7 mouse cellular contexts compared by ENCODE assay signal in the genomic region with DNA sequence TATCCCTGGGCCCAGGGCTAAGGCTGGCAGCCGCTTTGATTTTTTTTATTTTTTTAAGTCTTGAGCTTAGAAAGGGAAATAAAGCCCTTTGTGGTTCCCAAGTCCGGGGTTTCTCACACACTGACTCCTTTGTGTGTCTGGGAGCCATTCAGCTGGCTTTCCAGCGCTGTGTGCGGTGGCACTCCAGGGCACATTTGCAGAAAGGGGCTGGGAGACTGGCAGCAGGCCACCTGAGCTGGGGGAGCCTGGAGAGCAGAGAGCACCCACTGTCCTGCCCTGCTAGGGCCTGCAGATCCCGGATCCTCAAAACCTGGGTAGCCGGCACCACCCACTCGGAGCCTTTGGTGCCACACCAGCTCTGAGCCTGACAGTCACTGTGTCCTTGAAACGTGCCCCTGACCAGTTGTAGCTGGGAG. TPM values are rescaled to one million over a fixed set of nuclear protein-coding genes. Genes with fewer than 3 reads are reported as not detected.
DNase-seq lines count a peak whose midpoint lies in the region; ATAC-seq lines count a peak whose summit lies in the region.

No protein-coding gene starts in this region.

- no peaks in the 10 kb centered on the region for H3K9me3 ChIP-seq in forebrain, embryonic 13.5 days (replicated peaks)
- no peaks in the 10 kb centered on the region for H3K9me3 ChIP-seq in intestine, embryonic 15.5 days
- no peaks in the 10 kb centered on the region for H3K9me3 ChIP-seq in limb, embryonic 12.5 days
- no peaks in the 10 kb centered on the region for H3K9me3 ChIP-seq in stomach, embryonic 14.5 days (ENCODE audit: control insufficient read depth, low read depth, low read length)

- ATAC-seq in forebrain, embryonic 13.5 days, result peak; percentile 62
- peak; percentile 7; the same call in 1 of the 2 replicates for ATAC-seq in intestine, embryonic 15.5 days
- ATAC-seq in limb, embryonic 12.5 days (ENCODE audit: insufficient number of reproducible peaks, insufficient read depth, low FRiP score, low TSS enrichment, low read depth), result no peak
- ATAC-seq in stomach, embryonic 14.5 days (ENCODE audit: insufficient number of reproducible peaks, insufficient read depth, low FRiP score, low read depth), result no peak

- peak overlapping the region; percentile 91 for H3K27ac ChIP-seq in forebrain, embryonic 13.5 days
- peak overlapping the region; percentile 78 for H3K27ac ChIP-seq in intestine, embryonic 15.5 days
- H3K27ac ChIP-seq in limb, embryonic 12.5 days, result peak overlapping the region; percentile 75
- H3K27ac ChIP-seq in stomach, embryonic 14.5 days (ENCODE audit: low read length), result peak overlapping the region; percentile 72

- H3K36me3 ChIP-seq in forebrain, embryonic 13.5 days (ENCODE audit: poor library complexity, severe bottlenecking), result 0 out of 2 replicates have a peak, but pooled peaks cover 5% of the 10 kb centered on the region
- H3K36me3 ChIP-seq in intestine, embryonic 15.5 days, result no peaks in the 10 kb centered on the region
- H3K36me3 ChIP-seq in limb, embryonic 12.5 days, result no peaks in the 10 kb centered on the region
- H3K36me3 ChIP-seq in stomach, embryonic 14.5 days (ENCODE audit: control insufficient read depth, insufficient read depth, low read length), result no peaks in the 10 kb centered on the region

- peak; percentile 26 for DNase-seq in ovary, postnatal 10 days (ENCODE audit: low spot score)
- DNase-seq in ovary, postnatal 14 days (ENCODE audit: low spot score), result no peak
- no peak for DNase-seq in urinary bladder, postnatal 10 days (ENCODE audit: low spot score)

- H3K4me1 ChIP-seq in forebrain, embryonic 13.5 days, result peaks cover 91% of the 10 kb centered on the region
- peaks cover 71% of the 10 kb centered on the region for H3K4me1 ChIP-seq in intestine, embryonic 15.5 days (replicated peaks)
- H3K4me1 ChIP-seq in limb, embryonic 12.5 days (replicated peaks), result peaks cover 64% of the 10 kb centered on the region
- H3K4me1 ChIP-seq in stomach, embryonic 14.5 days (ENCODE audit: control insufficient read depth, insufficient read depth, low read length), result peaks cover 57% of the 10 kb centered on the region

- no peaks in the 10 kb centered on the region for H3K27me3 ChIP-seq in forebrain, embryonic 13.5 days
- no peaks in the 10 kb centered on the region for H3K27me3 ChIP-seq in intestine, embryonic 15.5 days (replicated peaks)
- no peaks in the 10 kb centered on the region for H3K27me3 ChIP-seq in limb, embryonic 12.5 days
- H3K27me3 ChIP-seq in stomach, embryonic 14.5 days (ENCODE audit: control insufficient read depth, insufficient read depth, low read length), result no peaks in the 10 kb centered on the region

- WGBS in forebrain, embryonic 13.5 days, result 10% methylated on average over 8 of the region's 8 CpGs
- 67% methylated on average over 8 of the region's 8 CpGs for WGBS in intestine, embryonic 15.5 days
- WGBS in limb, embryonic 12.5 days, result 71% methylated on average over 8 of the region's 8 CpGs
- 60% methylated on average over 8 of the region's 8 CpGs for WGBS in stomach, embryonic 14.5 days

- H3K9ac ChIP-seq in forebrain, embryonic 13.5 days, result peak overlapping the region; percentile 53
- no peak overlapping the region for H3K9ac ChIP-seq in intestine, embryonic 15.5 days
- H3K9ac ChIP-seq in limb, embryonic 12.5 days (replicated peaks), result peak overlapping the region; percentile 23; the same call in 1 of the 2 replicates
- no peak overlapping the region for H3K9ac ChIP-seq in stomach, embryonic 14.5 days (replicated peaks; ENCODE audit: low read depth, low read length)

- H3K4me2 ChIP-seq in forebrain, embryonic 13.5 days, result peak overlapping the region; percentile 44
- H3K4me2 ChIP-seq in intestine, embryonic 15.5 days (replicated peaks), result peak overlapping the region; percentile 32
- H3K4me2 ChIP-seq in limb, embryonic 12.5 days, result no peak overlapping the region
- 0 out of 2 replicates have a peak overlapping the region, but pooled peaks have one; percentile 12 for H3K4me2 ChIP-seq in stomach, embryonic 14.5 days (replicated peaks; ENCODE audit: low read depth, low read length)

- H3K4me3 ChIP-seq in forebrain, embryonic 13.5 days, result no peak overlapping the region
- no peak overlapping the region for H3K4me3 ChIP-seq in intestine, embryonic 15.5 days (replicated peaks)
- no peak overlapping the region for H3K4me3 ChIP-seq in limb, embryonic 12.5 days (replicated peaks)
- H3K4me3 ChIP-seq in stomach, embryonic 14.5 days (ENCODE audit: low read depth, low read length), result no peak overlapping the region

RNA-seq across cellular contexts. Expression of gene Gramd4, which starts 28.8 kb away (rescaled TPM):
- polyA plus RNA-seq in forebrain, embryonic 13.5 days (2015; fragmentation: Nextera tagmentation; extraction: Ambion mirVana), result 30.1 and 31.6 TPM in 2 replicates
- polyA plus RNA-seq in intestine, embryonic 15.5 days (2015; fragmentation: Nextera tagmentation; extraction: Ambion mirVana), result 12.4 and 13.6 TPM in 2 replicates
- polyA plus RNA-seq in limb, embryonic 12.5 days (2016; fragmentation: Nextera tagmentation; extraction: Ambion mirVana), result 19.2 and 20.0 TPM in 2 replicates
- polyA plus RNA-seq in stomach, embryonic 14.5 days (2014; fragmentation: Nextera tagmentation; extraction: Ambion mirVana), result 7.2 and 7.6 TPM in 2 replicates

RNA-seq across cellular contexts. Expression of gene Celsr1, which starts 52.7 kb away (rescaled TPM):
- polyA plus RNA-seq in forebrain, embryonic 13.5 days (2015; fragmentation: Nextera tagmentation; extraction: Ambion mirVana), result 6.6 and 7.1 TPM in 2 replicates
- 1.1 TPM in 2 replicates for polyA plus RNA-seq in intestine, embryonic 15.5 days (2015; fragmentation: Nextera tagmentation; extraction: Ambion mirVana)
- 1.9 TPM in 2 replicates for polyA plus RNA-seq in limb, embryonic 12.5 days (2016; fragmentation: Nextera tagmentation; extraction: Ambion mirVana)
- 6.8 and 7.8 TPM in 2 replicates for polyA plus RNA-seq in stomach, embryonic 14.5 days (2014; fragmentation: Nextera tagmentation; extraction: Ambion mirVana)

Comparison
In these comparisons a context has a peak if more than half of its experiments do, and no peak if none do; other contexts are left out.
1. ATAC-seq: peak in forebrain, embryonic 13.5 days (single experiment) and intestine, embryonic 15.5 days (single experiment); none in limb, embryonic 12.5 days (single experiment) and stomach, embryonic 14.5 days (single experiment).
2. H3K9ac ChIP-seq: peak in forebrain, embryonic 13.5 days (single experiment) and limb, embryonic 12.5 days (single experiment); none in intestine, embryonic 15.5 days (single experiment) and stomach, embryonic 14.5 days (single experiment).
3. Peak in every context shown above with its lines, with median percentiles within 50 percentile points of each other: H3K27ac ChIP-seq.